Mouse (Mus musculus): ENCODE results near the gene Gbp7.
"Not testable (repeated sequence)": the region's sequence is repeated elsewhere in the genome, so short reads cannot be mapped to it uniquely, and the experiment has no call there.

The Gbp7 gene

DNA sequence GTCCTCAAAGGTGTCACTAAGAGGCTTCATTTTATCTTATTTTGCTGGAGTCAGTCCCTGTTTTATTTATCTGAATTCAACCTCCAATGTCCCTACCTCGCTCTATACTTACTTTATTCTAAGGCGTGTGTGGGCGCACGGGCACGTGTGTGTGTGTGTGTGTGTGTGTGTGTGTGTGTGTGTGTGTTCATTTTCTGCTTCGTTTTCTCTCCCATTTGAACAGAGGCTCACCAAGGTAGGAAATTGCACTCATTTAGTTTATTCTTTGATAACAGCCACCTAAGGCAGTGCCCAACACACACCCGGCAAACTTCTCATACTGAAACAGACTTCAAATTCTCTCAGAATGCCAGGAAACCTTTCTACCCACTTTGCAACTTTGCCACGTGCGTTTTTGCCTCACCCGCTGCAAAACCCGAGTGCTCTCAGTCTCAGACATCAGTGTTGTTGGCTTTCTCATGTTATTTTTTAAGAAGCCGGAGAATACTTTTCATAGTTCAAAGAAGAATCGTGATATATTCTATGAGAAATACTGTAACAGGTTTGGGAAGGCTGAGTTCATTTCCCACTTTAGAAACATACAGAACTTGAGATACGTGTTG is 31.0 kb downstream of the Gbp7 start:
- DNase-seq (ENCODE audit: low spot score in 2 of 2), result no peak

DNA sequence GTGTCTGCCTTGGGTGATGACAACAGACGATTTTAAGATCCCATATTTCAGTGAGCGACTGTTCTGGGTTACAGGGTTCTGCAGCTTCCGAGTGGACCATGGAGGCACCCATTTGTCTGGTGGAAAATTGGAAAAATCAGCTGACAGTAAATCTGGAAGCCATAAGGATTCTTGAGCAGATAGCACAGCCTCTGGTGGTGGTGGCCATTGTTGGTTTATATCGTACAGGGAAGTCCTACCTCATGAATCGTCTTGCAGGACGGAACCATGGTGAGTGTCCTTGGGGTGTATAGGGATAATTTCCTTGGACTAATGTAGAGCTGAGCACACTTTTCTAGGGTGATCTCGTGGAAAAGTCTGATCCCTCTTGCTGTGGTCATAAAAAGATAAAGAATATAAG is 31.5 kb downstream of the Gbp7 start:
- no peak for DNase-seq (ENCODE audit: low spot score in 2 of 2)

DNA sequence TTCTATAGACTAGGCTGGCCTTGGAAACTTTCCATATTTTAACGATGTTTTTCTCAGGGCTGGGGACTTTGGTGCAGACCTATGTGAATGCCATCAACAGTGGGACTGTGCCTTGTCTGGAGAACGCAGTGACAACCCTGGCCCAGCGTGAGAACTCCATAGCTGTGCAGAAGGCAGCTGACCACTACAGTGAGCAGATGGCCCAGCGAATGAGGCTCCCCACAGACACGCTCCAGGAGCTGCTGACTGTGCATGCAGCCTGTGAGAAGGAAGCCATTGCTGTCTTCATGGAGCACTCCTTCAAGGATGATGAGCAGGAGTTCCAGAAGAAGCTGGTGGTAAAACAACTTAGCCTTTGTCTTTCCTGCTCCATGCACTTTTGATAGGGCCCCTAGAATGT is 37.3 kb downstream of the Gbp7 start:
- not testable (repeated sequence) for DNase-seq (ENCODE audit: low spot score in 2 of 2)

DNA sequence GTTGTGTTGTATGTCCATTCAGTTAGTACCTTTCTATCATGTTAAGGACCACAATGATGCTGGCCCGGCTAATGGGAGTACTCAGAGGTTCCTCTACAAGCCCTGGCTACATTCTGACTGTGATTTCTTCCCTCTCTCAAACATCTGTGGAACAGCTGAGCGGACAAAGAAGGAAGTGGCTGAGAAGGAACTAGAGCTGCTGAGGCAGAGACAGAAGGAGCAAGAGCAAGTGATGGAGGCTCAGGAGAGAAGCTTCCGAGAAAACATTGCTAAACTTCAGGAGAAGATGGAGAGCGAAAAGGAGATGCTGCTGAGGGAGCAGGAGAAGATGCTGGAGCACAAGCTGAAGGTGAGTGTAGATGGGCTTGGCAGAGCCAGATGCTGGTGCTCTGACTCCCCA is 40.6 kb downstream of the Gbp7 start:
- no peak for DNase-seq (ENCODE audit: low spot score in 2 of 2)

DNA sequence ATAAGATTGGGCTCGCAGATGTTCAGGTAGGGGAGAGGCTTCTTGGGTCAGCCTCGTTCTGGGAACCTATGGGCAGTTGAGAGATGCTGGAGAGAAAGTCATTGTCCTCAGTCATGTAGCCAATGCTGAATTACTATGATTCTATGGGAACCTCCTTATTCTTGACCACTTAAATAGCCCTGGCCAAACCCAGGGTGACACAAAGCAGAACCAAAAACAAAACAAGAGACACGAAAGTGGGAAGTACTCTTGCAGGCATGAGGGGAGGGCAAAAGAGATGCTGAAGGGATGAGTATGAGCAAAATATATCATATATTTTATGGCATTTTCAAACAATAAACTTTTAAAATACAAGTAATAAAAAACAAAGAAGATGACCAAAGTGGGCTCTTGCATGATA is 47.0 kb downstream of the Gbp7 start:
- no peak for DNase-seq (ENCODE audit: low spot score in 2 of 2)

DNA sequence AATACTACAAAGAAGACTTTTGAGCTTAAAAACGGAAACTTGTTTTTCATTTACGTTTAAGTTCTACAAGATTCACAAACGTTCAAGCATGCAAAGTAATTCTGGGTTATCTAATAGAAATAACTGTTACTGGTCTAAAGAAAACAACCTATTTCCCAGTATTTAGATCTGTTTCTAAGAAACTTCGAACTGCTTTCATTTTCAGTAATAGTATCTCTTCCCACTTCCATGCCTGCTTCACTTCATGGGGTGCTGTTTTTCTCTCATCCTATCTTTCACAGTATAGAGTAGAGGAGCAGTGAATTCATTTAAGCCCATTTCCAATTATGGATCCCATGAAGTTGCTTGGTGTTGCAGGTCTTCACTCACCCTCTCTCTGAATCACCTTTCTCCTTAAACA is 48.2 kb downstream of the Gbp7 start:
- DNase-seq (ENCODE audit: low spot score in 2 of 2), result no peak

DNA sequence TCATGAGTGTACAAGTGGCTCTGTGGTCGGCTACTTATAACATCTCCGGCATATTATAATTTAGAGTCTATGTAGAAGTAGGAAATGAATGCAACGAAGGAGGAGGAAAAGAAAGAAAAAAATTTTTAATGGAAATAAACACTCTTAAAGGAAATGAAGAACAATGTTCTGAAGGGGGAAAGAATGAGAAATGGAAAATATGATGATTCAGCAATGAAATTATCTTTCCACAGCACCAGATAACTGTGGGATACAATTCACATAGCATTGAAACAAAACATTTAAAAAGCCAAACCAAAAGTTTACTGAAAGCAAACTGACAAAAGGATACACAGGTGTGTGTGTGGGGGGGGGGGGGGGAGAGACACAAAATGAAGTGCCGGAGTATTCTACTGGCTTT is 52.9 kb downstream of the Gbp7 start:
- no peak for DNase-seq (ENCODE audit: low spot score in 2 of 2)

DNA sequence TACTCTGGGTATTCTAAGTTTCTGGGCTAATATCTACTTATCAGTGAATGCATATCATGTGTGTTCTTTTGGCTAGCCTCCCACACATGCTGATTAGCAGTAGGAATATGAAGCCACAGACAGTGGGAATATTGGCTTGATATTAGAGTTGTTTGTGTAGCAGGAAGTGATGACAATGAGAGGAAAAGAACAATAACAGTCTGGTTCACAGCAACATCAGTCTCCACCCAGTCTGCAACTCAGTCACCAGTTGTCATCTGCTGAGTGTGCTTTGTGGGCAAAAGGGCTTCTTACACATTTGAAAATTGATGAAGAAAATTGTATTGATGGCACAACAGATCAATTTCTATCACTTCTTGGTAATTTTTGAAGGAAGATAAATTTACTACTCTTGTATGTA is 57.2 kb downstream of the Gbp7 start:
- no peak for DNase-seq (ENCODE audit: low spot score in 2 of 2)

DNA sequence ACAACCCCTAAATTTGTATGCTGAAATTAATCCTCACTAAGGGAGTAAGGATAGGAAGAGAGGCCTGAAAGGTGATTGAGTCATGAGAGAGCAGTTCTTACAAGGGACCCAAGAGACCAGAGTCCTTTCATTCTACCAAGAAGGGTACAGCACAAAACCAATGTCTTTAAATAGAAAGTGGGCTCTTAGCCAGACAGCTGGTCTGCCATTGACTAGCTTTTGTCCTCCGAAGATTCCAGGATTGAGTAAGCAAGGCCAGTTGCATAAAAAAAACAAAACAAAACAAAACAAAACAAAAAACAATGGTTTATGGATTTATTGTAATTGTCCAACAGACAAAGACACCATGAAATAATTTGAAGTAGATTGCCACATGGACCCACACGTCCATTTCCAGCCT is 58.7 kb downstream of the Gbp7 start:
- no peak for DNase-seq (ENCODE audit: low spot score in 2 of 2)

DNA sequence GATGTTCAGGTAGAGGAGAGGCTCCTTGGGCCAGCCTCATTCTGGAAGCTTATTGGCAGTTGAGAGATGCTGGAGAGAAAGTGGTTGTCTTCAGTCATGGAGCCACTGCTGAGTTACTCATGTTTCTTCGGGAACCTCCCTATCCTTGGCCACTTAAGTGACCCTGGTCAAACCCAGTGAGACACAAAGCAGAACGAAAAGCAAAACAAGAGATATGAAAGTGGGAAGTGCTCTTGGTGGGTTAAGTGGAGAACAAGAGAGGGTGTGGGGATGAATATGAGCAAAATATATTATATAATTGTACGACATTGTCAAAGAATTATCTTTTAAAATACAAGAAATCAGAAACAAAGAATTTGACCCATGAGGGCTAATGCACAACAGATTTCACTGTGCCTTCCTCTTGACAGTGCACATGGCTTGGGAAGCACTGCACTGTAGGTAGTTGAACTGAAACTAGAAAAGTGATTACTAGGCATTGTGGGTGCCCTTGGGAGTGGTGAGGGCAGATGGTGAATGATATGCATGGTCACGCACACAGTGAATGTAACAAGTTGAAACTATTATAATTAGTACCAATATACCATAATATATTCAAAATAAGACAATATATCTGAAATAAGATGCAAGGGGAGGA is 60.4 kb downstream of the Gbp7 start:
- no peak for DNase-seq (ENCODE audit: low spot score in 2 of 2)

DNA sequence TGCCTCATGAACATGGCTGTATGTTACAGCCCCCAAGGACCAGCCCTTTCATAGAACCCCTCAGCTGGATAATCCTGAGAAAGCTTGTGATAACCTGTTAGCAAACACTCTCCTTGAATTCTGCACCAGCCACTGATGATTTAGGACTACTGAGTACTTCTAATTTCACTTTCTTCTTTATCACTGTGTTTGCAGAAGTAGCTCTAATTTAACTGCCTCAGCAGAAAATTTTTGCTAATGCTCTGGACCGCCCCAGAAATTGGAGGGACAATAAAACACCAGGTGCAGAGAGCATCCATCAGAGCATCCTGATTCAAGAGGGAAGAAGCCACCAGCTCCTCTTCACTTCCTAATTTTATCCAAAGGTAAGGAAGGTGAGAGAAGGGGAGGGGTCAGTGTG is 64.4 kb downstream of the Gbp7 start, which contains the start of gene Gbp2b:
Gene Gbp2b (plus strand): TSS at position 301 of the 400 bp plus-strand sequence.
- DNase-seq (ENCODE audit: low spot score in 2 of 2), result no peak

DNA sequence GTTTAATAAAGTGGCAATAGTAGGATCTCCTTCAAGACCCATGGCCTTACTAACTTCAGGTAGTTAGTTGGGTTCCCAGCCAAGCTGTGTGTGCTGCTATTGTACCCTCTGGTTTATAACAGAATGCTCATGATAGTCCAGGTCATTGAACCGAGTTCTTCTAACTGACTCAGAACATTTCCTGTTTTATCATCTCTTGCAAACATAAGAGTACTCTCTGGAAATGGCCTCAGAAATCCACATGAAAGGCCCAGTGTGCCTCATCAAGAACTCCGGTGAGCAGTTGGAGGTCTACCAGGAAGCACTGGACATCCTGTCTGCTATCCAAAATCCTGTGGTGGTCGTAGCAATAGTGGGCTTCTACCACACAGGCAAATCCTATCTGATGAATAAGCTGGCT is 67.8 kb downstream of the Gbp7 start:
- DNase-seq (ENCODE audit: low spot score in 2 of 2), result no peak
